Mouse (Mus musculus): ENCODE results near the gene Agbl4.

Gene Agbl4

GRCm38 (mm10) chr4:111682793-111683192 lies 1285.3 kb downstream of the Agbl4 start:
- DNase-seq, result no peak

- no peak for DNase-seq
These were observed 1286.4 kb downstream of the Agbl4 start for GRCm38 (mm10) chr4:111683843-111684242.

- DNase-seq, result no peak
These were observed 1288.5 kb downstream of the Agbl4 start for GRCm38 (mm10) chr4:111685951-111686350.

- DNase-seq, result peak in 1 of 2 experiments; percentile 8
These were observed 1289.5 kb downstream of the Agbl4 start for GRCm38 (mm10) chr4:111686951-111687350.

GRCm38 (mm10) chr4:111687613-111688012 lies 1290.2 kb downstream of the Agbl4 start:
- peak; percentile 29 to 45 for DNase-seq

- DNase-seq, result no peak
These were observed 1293.6 kb downstream of the Agbl4 start for GRCm38 (mm10) chr4:111691057-111691543.

GRCm38 (mm10) chr4:111701381-111701780 lies 1303.9 kb downstream of the Agbl4 start:
- no peak for DNase-seq

GRCm38 (mm10) chr4:111704126-111704525 lies 1306.7 kb downstream of the Agbl4 start:
- DNase-seq, result no peak

- DNase-seq, result no peak
These were observed 1307.5 kb downstream of the Agbl4 start for GRCm38 (mm10) chr4:111704975-111705374.

All from thymus, adult 18-20 months (tissue).